Mouse (Mus musculus): ENCODE measurements around the gene Rhox3g.
"Not testable (repeated sequence)": the region's sequence is repeated elsewhere in the genome, so short reads cannot be mapped to it uniquely, and the experiment has no call there.

Gene Rhox3g

GRCm38 (mm10) chrX:37628512-37628911 is at the start of gene Rhox3g:
Gene Rhox3g (minus strand): TSS chrX:37628612.
- in situ Hi-C loops (cut with MboI; ENCODE audit: low pct_unique_long_range_greater_than_20kb in 1 of 2, low sequenced_read_pairs in 2 of 2, unreplicated experiment in 1 of 2): not testable (repeated sequence)

- in situ Hi-C loops (cut with MboI; ENCODE audit: low pct_unique_long_range_greater_than_20kb in 1 of 2, low sequenced_read_pairs in 2 of 2, unreplicated experiment in 1 of 2): not testable (repeated sequence)
These were observed 44.8 kb upstream of the Rhox3g start, which contains the start of gene Rhox2h for GRCm38 (mm10) chrX:37673177-37673576. Gene Rhox2h (minus strand): TSS chrX:37673277.

- in situ Hi-C loops (cut with MboI; ENCODE audit: low pct_unique_long_range_greater_than_20kb in 1 of 2, low sequenced_read_pairs in 2 of 2, unreplicated experiment in 1 of 2): not testable (repeated sequence)
These were observed 40.3 kb upstream of the Rhox3g start, which contains the start of gene Rhox3h for GRCm38 (mm10) chrX:37668664-37669063. Gene Rhox3h (minus strand): TSS chrX:37668764.

GRCm38 (mm10) chrX:37651227-37651626 is 22.8 kb upstream of the Rhox3g start, which contains the start of gene Rhox4g:
Gene Rhox4g (minus strand): TSS chrX:37651327.
- in situ Hi-C loops (cut with MboI; ENCODE audit: low pct_unique_long_range_greater_than_20kb in 1 of 2, low sequenced_read_pairs in 2 of 2, unreplicated experiment in 1 of 2): not testable (repeated sequence)

GRCm38 (mm10) chrX:37643370-37643769 is 15.0 kb upstream of the Rhox3g start, which contains the start of gene Rhox2g:
Gene Rhox2g (minus strand): TSS chrX:37643470.
- in situ Hi-C loops (cut with MboI; ENCODE audit: low pct_unique_long_range_greater_than_20kb in 1 of 2, low sequenced_read_pairs in 2 of 2, unreplicated experiment in 1 of 2): not testable (repeated sequence)

- in situ Hi-C loops (cut with MboI; ENCODE audit: low pct_unique_long_range_greater_than_20kb in 1 of 2, low sequenced_read_pairs in 2 of 2, unreplicated experiment in 1 of 2): not testable (repeated sequence)
These were observed 20.8 kb downstream of the Rhox3g start, which contains the start of gene Rhox4f for GRCm38 (mm10) chrX:37607604-37608003. Gene Rhox4f (minus strand): TSS chrX:37607704.

- in situ Hi-C loops (cut with MboI; ENCODE audit: low pct_unique_long_range_greater_than_20kb in 1 of 2, low sequenced_read_pairs in 2 of 2, unreplicated experiment in 1 of 2): not testable (repeated sequence)
These were observed 47.7 kb downstream of the Rhox3g start, which contains the start of gene Rhox3f for GRCm38 (mm10) chrX:37580692-37581091. Gene Rhox3f (plus strand): TSS chrX:37580992.

Measured in mouse embryonic stem cell (cell line).